Mouse (Mus musculus) embryonic facial prominence, embryonic 14.5 days (tissue): Measurements from ENCODE around the gene Znhit2. TPM values are rescaled to one million over a fixed set of nuclear protein-coding genes. Genes with fewer than 3 reads are reported as not detected.

Source experiments
- ATAC-seq: fragments of 200-750 bp; cut with Nextera tagmentation; 2 replicates; pipeline ENCODE4 v1.8.0; 2017; ENCODE audit warnings: low read depth, moderate number of reproducible peaks, moderate TSS enrichment
- DNase-seq: peaks from one replicate; pipeline ENCODE4 v3.0.0-alpha.2; 2015; ENCODE audit warnings: low spot score
- H3K27ac ChIP-seq: fragments of 300-500 bp; sonication (generic); replicated peaks from 2 replicates; pipeline ENCODE4 v1.5.1; 2014; ENCODE audit warnings: low read depth, mild to moderate bottlenecking, low read length, moderate library complexity
- H3K27me3 ChIP-seq: fragments of 300-500 bp; sonication (generic); replicated peaks from 2 replicates; pipeline ENCODE4 v1.6.1; 2014; ENCODE audit warnings: low read length; ENCODE audit not compliant: control insufficient read depth, insufficient read depth
- H3K36me3 ChIP-seq: fragments of 300-500 bp; sonication (generic); 2 replicates; pipeline ENCODE4 v1.6.1; 2014; ENCODE audit warnings: low read length, mixed read lengths; ENCODE audit not compliant: control insufficient read depth, insufficient read depth
- H3K4me1 ChIP-seq: fragments of 300-500 bp; sonication (generic); 2 replicates; pipeline ENCODE4 v1.6.1; 2014; ENCODE audit warnings: antibody characterized with exemption, low read length; ENCODE audit not compliant: control insufficient read depth, insufficient read depth
- H3K4me2 ChIP-seq: fragments of 300-500 bp; sonication (generic); 2 replicates; pipeline ENCODE4 v1.6.1; 2014; ENCODE audit warnings: low read depth, mild to moderate bottlenecking, low read length, moderate library complexity, mixed read lengths
- H3K4me3 ChIP-seq: fragments of 300-500 bp; sonication (generic); 2 replicates; pipeline ENCODE4 v1.5.1; 2014; ENCODE audit warnings: low read depth, mild to moderate bottlenecking, low read length
- H3K9ac ChIP-seq: fragments of 300-500 bp; sonication (generic); 2 replicates; pipeline ENCODE4 v1.6.1; 2014; ENCODE audit warnings: low read depth, mild to moderate bottlenecking, low read length, moderate library complexity, mixed read lengths
- H3K9me3 ChIP-seq: fragments of 300-500 bp; sonication (generic); 2 replicates; pipeline ENCODE4 v1.6.1; 2016; ENCODE audit warnings: low read length; ENCODE audit not compliant: control insufficient read depth
- WGBS: fragments of 180-500 bp; shearing (Covaris S2); extraction: QIAGEN DNeasy Blood & Tissue Kit; methylation state at CpG from one replicate; pipeline ENCODE4 v1.1.7; 2014; 5-methylcytosine and 5-hydroxymethylcytosine counted together
- polyA plus RNA-seq: library from polyadenylated mRNA; unstranded; fragments of >200 nt; fragmentation: Nextera tagmentation; extraction: Ambion mirVana; gene quantifications from 2 replicates; pipeline ENCODE4 v1.2.1, GENCODE M21; 2014

The Znhit2 gene
- polyA plus RNA-seq, 1 experiment from 2014 or later = 33.6 TPM

DNA sequence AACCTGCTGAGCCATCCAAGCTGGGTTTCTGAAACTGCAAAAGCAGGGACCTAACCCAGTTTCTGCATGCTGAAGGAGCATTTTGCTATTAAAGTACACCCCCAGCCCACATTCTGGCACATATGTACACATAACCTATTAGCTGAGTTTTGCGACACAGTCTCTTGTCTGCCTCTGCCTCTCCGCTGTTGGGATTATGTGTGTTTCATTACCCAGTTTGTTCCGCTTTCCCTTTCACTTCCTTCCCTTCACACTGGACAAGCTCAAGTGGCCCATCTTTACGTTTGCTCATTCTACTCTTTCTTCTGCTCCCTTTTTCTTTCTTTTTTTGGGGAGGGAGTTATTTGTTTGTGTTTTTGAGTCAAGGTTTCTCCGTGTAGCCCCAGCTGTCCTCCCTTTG, 12.9 kb downstream of the Znhit2 start:
- no peak overlapping the region for H3K4me2 ChIP-seq
- no peak overlapping the region for H3K4me3 ChIP-seq
- H3K36me3 ChIP-seq = peaks cover 47% of the 10 kb centered on the region
- WGBS = 92% methylated on average over 5 of the region's 5 CpGs
- no peaks in the 10 kb centered on the region for H3K9me3 ChIP-seq
- H3K9ac ChIP-seq = no peak overlapping the region
- H3K4me1 ChIP-seq = peaks cover 7% of the 10 kb centered on the region; the same call in 1 of the 2 replicates
- ATAC-seq = no peak
- no peak for DNase-seq
- H3K27me3 ChIP-seq = no peaks in the 10 kb centered on the region
- no peak overlapping the region for H3K27ac ChIP-seq

- Histone ChIP-seq H3K9ac (peak within 1 kb of the TSS; percentile 73), H3K36me3 (peaks cover 40% of the 10 kb centered on the region), H3K4me2 (peak within 1 kb of the TSS; percentile 70), H3K4me1 (peaks cover 7% of the 10 kb centered on the region; the same call in 1 of the 2 replicates), H3K27ac (peak within 1 kb of the TSS; percentile 84), H3K27me3 (no peaks in the 10 kb centered on the region), H3K9me3 (no peaks in the 10 kb centered on the region), H3K4me3 (peak within 1 kb of the TSS; percentile 58)
- peak; percentile 96 for DNase-seq
- under 1% methylated on average over 33 of the region's 33 CpGs for WGBS
- peak; percentile 94 for ATAC-seq
Observed at GRCm38 (mm10) chr19:6076564-6077393, 15.8 kb downstream of the Znhit2 start, which contains the start of gene Vps51. Gene Vps51, minus strand, starts transcription at chr19:6077231.

- ATAC-seq (no peak), DNase-seq (no peak)
- Histone ChIP-seq H3K27ac (no peak within 1 kb of the TSS), H3K4me1 (peaks cover 13% of the 10 kb centered on the region), H3K4me3 (no peak within 1 kb of the TSS), H3K9ac (no peak within 1 kb of the TSS), H3K9me3 (no peaks in the 10 kb centered on the region), H3K4me2 (no peak within 1 kb of the TSS), H3K36me3 (peaks cover 28% of the 10 kb centered on the region), H3K27me3 (no peaks in the 10 kb centered on the region)
- 94% methylated on average over 12 of the region's 12 CpGs for WGBS
Observed at GRCm38 (mm10) chr19:6079983-6080480, 19.0 kb downstream of the Znhit2 start, which contains the start of gene Tmem262. Gene Tmem262, plus strand, starts transcription at chr19:6080033.

DNA sequence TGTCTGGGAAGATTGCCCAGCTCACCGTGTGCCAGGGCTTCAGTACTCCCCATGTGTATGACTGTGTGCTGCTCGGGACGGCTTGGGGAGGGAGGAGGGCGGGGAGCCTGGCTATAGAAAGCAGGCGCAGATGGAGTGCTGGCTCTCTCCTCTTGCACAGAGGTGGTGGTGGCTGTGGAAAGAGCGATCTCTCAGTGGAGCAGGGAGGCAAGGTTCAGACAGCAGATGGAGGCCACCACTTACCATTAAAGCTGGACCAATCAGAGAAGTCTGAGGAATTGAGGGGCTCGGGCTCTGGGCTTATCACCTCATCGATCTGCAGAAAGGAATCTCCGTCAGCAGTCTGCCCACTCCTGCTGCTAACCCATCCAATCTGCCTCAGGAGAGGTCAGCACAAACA, 21.2 kb downstream of the Znhit2 start, which contains the start of gene Gm28374:
Gm28374 (minus strand) TSS at position 101 of the 400 bp plus-strand sequence.
- 89% methylated on average over 8 of the region's 9 CpGs for WGBS
- H3K4me2 ChIP-seq = no peak within 1 kb of the TSS
- no peak for DNase-seq
- H3K9me3 ChIP-seq = no peaks in the 10 kb centered on the region
- H3K36me3 ChIP-seq = peaks cover 32% of the 10 kb centered on the region
- no peak within 1 kb of the TSS for H3K9ac ChIP-seq
- ATAC-seq = no peak
- no peak within 1 kb of the TSS for H3K4me3 ChIP-seq
- no peaks in the 10 kb centered on the region for H3K27me3 ChIP-seq
- H3K4me1 ChIP-seq = peaks cover 6% of the 10 kb centered on the region
- H3K27ac ChIP-seq = no peak within 1 kb of the TSS

GRCm38 (mm10) chr19:6084478-6085248, 23.7 kb downstream of the Znhit2 start, which contains the start of the genes Zfpl1 and Cdca5:
Gene Zfpl1, minus strand, starts transcription at chr19:6084956.
Gene Cdca5, plus strand, starts transcription at chr19:6084983.
- Histone ChIP-seq H3K9me3 (no peaks in the 10 kb centered on the region), H3K4me3 (peak within 1 kb of the TSS; percentile 73), H3K36me3 (peaks cover 44% of the 10 kb centered on the region), H3K4me2 (peak within 1 kb of the TSS; percentile 88), H3K27me3 (no peaks in the 10 kb centered on the region), H3K27ac (peak within 1 kb of the TSS; percentile 66), H3K4me1 (peaks cover 6% of the 10 kb centered on the region), H3K9ac (peak within 1 kb of the TSS; percentile 75)
- peak; percentile 91 for ATAC-seq
- WGBS = under 1% methylated on average over 46 of the region's 58 CpGs
- DNase-seq = peak; percentile 99

DNA sequence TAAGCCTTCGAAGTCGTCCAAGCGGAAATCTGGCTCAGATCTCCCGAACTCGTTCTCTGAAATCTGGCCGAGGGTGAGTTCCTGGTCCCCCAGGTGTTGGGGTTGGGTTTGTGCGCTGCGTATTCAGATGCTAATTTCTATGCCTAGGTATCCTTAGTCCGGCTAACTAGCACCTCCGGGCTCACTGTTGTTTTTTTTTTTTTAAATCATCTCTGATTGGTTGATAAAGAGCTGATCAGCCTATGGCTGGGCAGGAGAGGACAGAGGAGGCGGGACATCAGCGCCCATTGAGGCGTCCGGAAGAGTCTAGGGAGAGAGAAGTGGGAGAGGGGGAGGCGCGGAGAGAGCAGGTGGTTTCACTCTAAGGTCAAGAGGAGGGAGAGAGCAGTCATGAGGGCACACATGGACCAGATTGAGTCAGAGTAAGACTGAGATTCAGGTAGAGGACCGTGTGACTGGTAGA, 24.5 kb downstream of the Znhit2 start:
- Histone ChIP-seq H3K4me1 (peaks cover 6% of the 10 kb centered on the region), H3K9me3 (no peaks in the 10 kb centered on the region), H3K27ac (peak overlapping the region; percentile 57), H3K4me2 (peak overlapping the region; percentile 88), H3K4me3 (peak overlapping the region; percentile 73), H3K9ac (peak overlapping the region; percentile 75), H3K27me3 (no peaks in the 10 kb centered on the region), H3K36me3 (peaks cover 44% of the 10 kb centered on the region)
- WGBS = under 1% methylated on average over 17 of the region's 17 CpGs
- ATAC-seq (peak; percentile 71), DNase-seq (peak; percentile 85)

- Histone ChIP-seq H3K4me1 (peaks cover 3% of the 10 kb centered on the region), H3K27me3 (no peaks in the 10 kb centered on the region), H3K4me2 (no peak overlapping the region), H3K36me3 (peaks cover 49% of the 10 kb centered on the region), H3K4me3 (no peak overlapping the region), H3K27ac (no peak overlapping the region), H3K9me3 (no peaks in the 10 kb centered on the region), H3K9ac (no peak overlapping the region)
- ATAC-seq (no peak), DNase-seq (no peak)
- 93% methylated on average over 12 of the region's 13 CpGs for WGBS
Observed at GRCm38 (mm10) chr19:6088841-6089240, 27.8 kb downstream of the Znhit2 start.

GRCm38 (mm10) chr19:6094119-6094518, 33.1 kb downstream of the Znhit2 start, which contains the start of gene AC131692.1:
Gene AC131692.1, plus strand, starts transcription at chr19:6094419.
- Histone ChIP-seq H3K4me3 (no peak within 1 kb of the TSS), H3K4me1 (no peaks in the 10 kb centered on the region), H3K27ac (no peak within 1 kb of the TSS), H3K9me3 (no peaks in the 10 kb centered on the region), H3K27me3 (no peaks in the 10 kb centered on the region), H3K9ac (peak within 1 kb of the TSS; percentile 19; the same call in 1 of the 2 replicates), H3K36me3 (peaks cover 45% of the 10 kb centered on the region), H3K4me2 (no peak within 1 kb of the TSS)
- 88% methylated on average over 7 of the region's 7 CpGs for WGBS
- DNase-seq (no peak), ATAC-seq (no peak)
